Mouse (Mus musculus): Measurements from ENCODE around the gene Oxct1.

The Oxct1 gene

GRCm38 (mm10) chr15:4028960-4029359, 2.8 kb downstream of the Oxct1 start:
- no peak for DNase-seq (ENCODE audit: low spot score)

- no peak for DNase-seq (ENCODE audit: low spot score)
Measured at GRCm38 (mm10) chr15:4033168-4034004, 7.2 kb downstream of the Oxct1 start.

GRCm38 (mm10) chr15:4042423-4042822, 16.2 kb downstream of the Oxct1 start:
- no peak for DNase-seq (ENCODE audit: low spot score)

- peak; percentile 25 for DNase-seq (ENCODE audit: low spot score)
Measured at GRCm38 (mm10) chr15:4043032-4043471, 16.9 kb downstream of the Oxct1 start.

GRCm38 (mm10) chr15:4056627-4057026, 30.4 kb downstream of the Oxct1 start:
- no peak for DNase-seq (ENCODE audit: low spot score)

- no peak for DNase-seq (ENCODE audit: low spot score)
Measured at GRCm38 (mm10) chr15:4063574-4063973, 37.4 kb downstream of the Oxct1 start.

- no peak for DNase-seq (ENCODE audit: low spot score)
Measured at GRCm38 (mm10) chr15:4064013-4064412, 37.8 kb downstream of the Oxct1 start.

GRCm38 (mm10) chr15:4064694-4065093, 38.5 kb downstream of the Oxct1 start:
- DNase-seq (ENCODE audit: low spot score): no peak

GRCm38 (mm10) chr15:4067273-4067990, 41.2 kb downstream of the Oxct1 start:
- DNase-seq (ENCODE audit: low spot score): no peak

- no peak for DNase-seq (ENCODE audit: low spot score)
Measured at GRCm38 (mm10) chr15:4077978-4078377, 51.8 kb downstream of the Oxct1 start.

- no peak for DNase-seq (ENCODE audit: low spot score)
Measured at GRCm38 (mm10) chr15:4078785-4079184, 52.6 kb downstream of the Oxct1 start.

GRCm38 (mm10) chr15:4079425-4080189, 53.4 kb downstream of the Oxct1 start:
- no peak for DNase-seq (ENCODE audit: low spot score)

- no peak for DNase-seq (ENCODE audit: low spot score)
Measured at GRCm38 (mm10) chr15:4085600-4086384, 59.6 kb downstream of the Oxct1 start.

GRCm38 (mm10) chr15:4087446-4087845, 61.3 kb downstream of the Oxct1 start:
- DNase-seq (ENCODE audit: low spot score): no peak

GRCm38 (mm10) chr15:4087914-4088313, 61.7 kb downstream of the Oxct1 start:
- DNase-seq (ENCODE audit: low spot score): no peak

- DNase-seq (ENCODE audit: low spot score): no peak
Measured at GRCm38 (mm10) chr15:4090601-4091000, 64.4 kb downstream of the Oxct1 start.

GRCm38 (mm10) chr15:4092586-4092985, 66.4 kb downstream of the Oxct1 start:
- no peak for DNase-seq (ENCODE audit: low spot score)

GRCm38 (mm10) chr15:4100341-4100921, 74.2 kb downstream of the Oxct1 start:
- no peak for DNase-seq (ENCODE audit: low spot score)

- DNase-seq (ENCODE audit: low spot score): no peak
Measured at GRCm38 (mm10) chr15:4101025-4101424, 74.8 kb downstream of the Oxct1 start.

GRCm38 (mm10) chr15:4104319-4104718, 78.1 kb downstream of the Oxct1 start:
- no peak for DNase-seq (ENCODE audit: low spot score)

GRCm38 (mm10) chr15:4105498-4105897, 79.3 kb downstream of the Oxct1 start:
- no peak for DNase-seq (ENCODE audit: low spot score)

Data from c-Kit-positive CD71-positive TER-119-positive erythroid progenitor cells, embryonic 14.5 days (primary cell).